Comparison of ENCODE assay signal across 25 mouse cellular contexts in the genomic region with DNA sequence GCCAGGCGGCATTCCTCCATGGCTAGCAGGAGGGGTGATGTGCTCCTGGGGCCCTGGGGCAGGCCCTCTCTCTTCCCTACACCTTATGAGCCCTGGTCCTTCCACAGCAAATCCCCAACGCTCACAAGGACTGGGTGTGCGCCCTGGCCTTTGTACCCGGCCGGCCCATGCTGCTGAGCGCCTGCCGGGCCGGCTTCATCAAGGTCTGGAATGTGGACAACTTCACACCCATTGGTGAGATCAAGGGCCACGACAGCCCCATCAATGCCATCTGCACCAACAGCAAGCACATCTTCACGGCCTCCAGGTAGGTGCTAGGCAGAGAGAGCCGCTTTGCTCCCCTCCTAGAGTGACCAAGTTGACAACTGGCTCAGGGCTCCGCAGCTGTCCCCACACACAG. TPM values are rescaled to one million over a fixed set of nuclear protein-coding genes. Genes with fewer than 3 reads are reported as not detected.
DNase-seq lines count a peak whose midpoint lies in the region; ATAC-seq and TF ChIP-seq lines count a peak whose summit lies in the region.
"Had no signal": no experiment of that assay in that cellular context is flagged by ENCODE, and none has a peak within 500 bp of the region (broad histone marks: within the 10 kb centered on the region; RNA-seq: fewer than 3 reads in every experiment).

No protein-coding gene starts in this region.

- H3K36me3 ChIP-seq in midbrain, embryonic 10.5 days = peaks cover 65% of the 10 kb centered on the region
- peaks cover 92% of the 10 kb centered on the region for H3K36me3 ChIP-seq in midbrain, embryonic 13.5 days
- no peaks in the 10 kb centered on the region for H3K36me3 ChIP-seq in kidney, adult 2 months (ENCODE audit: control insufficient read depth, insufficient read depth, low read length)
- peaks cover 25% of the 10 kb centered on the region for H3K36me3 ChIP-seq in small intestine, adult 2 months (ENCODE audit: control insufficient read depth, insufficient read depth, low read length)

- no peak overlapping the region for H3K9ac ChIP-seq in midbrain, embryonic 13.5 days (replicated peaks)
- H3K9ac ChIP-seq: embryonic facial prominence, embryonic 12.5 days; forebrain, embryonic 13.5 days had no signal

- peaks cover 25% of the 10 kb centered on the region; the same call in 1 of the 2 replicates for H3K27me3 ChIP-seq in midbrain, embryonic 10.5 days (ENCODE audit: low read depth, poor library complexity, severe bottlenecking)
- H3K27me3 ChIP-seq in midbrain, embryonic 13.5 days = no peaks in the 10 kb centered on the region
- no peaks in the 10 kb centered on the region for H3K27me3 ChIP-seq in kidney, adult 2 months (replicated peaks; ENCODE audit: control insufficient read depth, insufficient read depth, low read length)
- no peaks in the 10 kb centered on the region for H3K27me3 ChIP-seq in small intestine, adult 2 months (ENCODE audit: control insufficient read depth, insufficient read depth, low read length)
- H3K27me3 ChIP-seq: embryonic facial prominence, embryonic 12.5 days; forebrain, embryonic 13.5 days; megakaryocyte, embryonic 14.5 days had no signal

- WGBS in midbrain, embryonic 10.5 days = 72% methylated on average over 12 of the region's 12 CpGs
- WGBS in midbrain, embryonic 13.5 days = 70% methylated on average over 12 of the region's 12 CpGs
- whole genome bisulfite sequencing in kidney, adult 2 months = 82% methylated on average over 12 of the region's 12 CpGs
- WGBS in small intestine, adult 2 months = 46% methylated on average over 12 of the region's 12 CpGs

- peaks cover 38% of the 10 kb centered on the region for H3K4me1 ChIP-seq in midbrain, embryonic 10.5 days
- H3K4me1 ChIP-seq in midbrain, embryonic 13.5 days (replicated peaks) = peaks cover 22% of the 10 kb centered on the region
- 0 out of 2 replicates have a peak, but pooled peaks cover 3% of the 10 kb centered on the region for H3K4me1 ChIP-seq in kidney, adult 2 months (ENCODE audit: control insufficient read depth, insufficient read depth, low read length)
- H3K4me1 ChIP-seq in small intestine, adult 2 months (ENCODE audit: control insufficient read depth, insufficient read depth, insufficient read length, low read length) = peaks cover 36% of the 10 kb centered on the region

- TF ChIP-seq POLR2A in kidney, adult 2 months (IDR thresholded peaks at IDR 0.05; ENCODE audit: low read depth, low read length) = no peak
- TF ChIP-seq POLR2A in small intestine, adult 2 months (IDR thresholded peaks at IDR 0.05; ENCODE audit: low read depth, low read length) = no peak

- no peak for DNase-seq in midbrain, embryonic 10.5 days (ENCODE audit: low spot score)
- DNase-seq in kidney, adult 2 months = peak; percentile 80
- peak; percentile 64 to 75 for DNase-seq in kidney, postnatal 25 days
- no peak for DNase-seq in cerebellum, adult 8-10 months
- no peak for DNase-seq in adrenal gland, postnatal 10 days
- DNase-seq in spleen, postnatal 14 days (ENCODE audit: low spot score in 2 of 2) = no peak
- DNase-seq: adrenal gland, adult 2 months; B cell, adult 2 months; cerebellum, postnatal 10 days; gastrocnemius, postnatal 25 days; lung, adult 18-20 months; lung, postnatal 14 days; thymus, postnatal 25 days had no signal

- H3K27ac ChIP-seq in midbrain, embryonic 10.5 days (replicated peaks) = 0 out of 2 replicates have a peak overlapping the region, but pooled peaks have one; percentile 58
- H3K27ac ChIP-seq in midbrain, embryonic 13.5 days = no peak overlapping the region
- H3K27ac ChIP-seq in kidney, adult 2 months (ENCODE audit: insufficient read depth, low read depth, low read length) = no peak overlapping the region
- peak overlapping the region; percentile 80 for H3K27ac ChIP-seq in small intestine, adult 2 months (ENCODE audit: insufficient read depth, low read depth, low read length)
- H3K27ac ChIP-seq: embryonic facial prominence, embryonic 12.5 days; forebrain, embryonic 13.5 days; layer of hippocampus, adult 2 months had no signal

- no peaks in the 10 kb centered on the region for H3K9me3 ChIP-seq in midbrain, embryonic 10.5 days (replicated peaks)
- H3K9me3 ChIP-seq in midbrain, embryonic 13.5 days = no peaks in the 10 kb centered on the region
- H3K9me3 ChIP-seq: embryonic facial prominence, embryonic 12.5 days; forebrain, embryonic 13.5 days; megakaryocyte, embryonic 14.5 days had no signal

- no peak overlapping the region for H3K4me3 ChIP-seq in midbrain, embryonic 10.5 days
- no peak overlapping the region for H3K4me3 ChIP-seq in midbrain, embryonic 13.5 days (replicated peaks)
- H3K4me3 ChIP-seq in kidney, adult 2 months (ENCODE audit: insufficient read depth, low read depth, low read length) = no peak overlapping the region
- no peak overlapping the region for H3K4me3 ChIP-seq in small intestine, adult 2 months (ENCODE audit: low read depth, low read length)
- H3K4me3 ChIP-seq: embryonic facial prominence, embryonic 12.5 days; forebrain, embryonic 13.5 days; layer of hippocampus, adult 2 months; megakaryocyte, embryonic 14.5 days had no signal

- H3K4me2 ChIP-seq in midbrain, embryonic 13.5 days (replicated peaks) = no peak overlapping the region
- H3K4me2 ChIP-seq: embryonic facial prominence, embryonic 12.5 days; forebrain, embryonic 13.5 days had no signal

- ATAC-seq in midbrain, embryonic 13.5 days = no peak
- ATAC-seq: forebrain, embryonic 13.5 days; hindbrain, embryonic 16.5 days; midbrain, embryonic 16.5 days had no signal

- no peak for TF ChIP-seq CTCF in kidney, adult 2 months (conservative IDR thresholded peaks at IDR 0.05; ENCODE audit: insufficient read depth, insufficient read length, low read depth, low read length)
- no peak for TF ChIP-seq CTCF in small intestine, adult 2 months (IDR thresholded peaks at IDR 0.05; ENCODE audit: extremely low read depth, insufficient read length, insufficient replicate concordance, low read depth, low read length)

RNA-seq across cellular contexts. Expression of a gene that starts 39.9 kb away (rescaled TPM):
- polyA plus RNA-seq in midbrain, embryonic 10.5 days (2016; fragmentation: Nextera tagmentation; extraction: Ambion mirVana) = 0.22 TPM in 1 of 2 replicates, not detected in the other
- 0.17 and 0.22 TPM in 2 replicates for polyA plus RNA-seq in midbrain, embryonic 13.5 days (2015; fragmentation: Nextera tagmentation; extraction: Ambion mirVana)
- 0.10 and 0.44 TPM in 2 replicates for polyA plus RNA-seq in kidney, adult 2 months (2012; rRNA removed)
- 1.1 and 2.2 TPM in 2 replicates for polyA plus RNA-seq in small intestine, adult 2 months (2012; rRNA removed)
- not detected for total RNA-seq in adrenal gland, postnatal 10 days (2021)
- total RNA-seq: adrenal gland, adult 2 months; gastrocnemius, postnatal 25 days; heart, adult 8-10 months; liver, adult 2 months had no signal
- polyA plus RNA-seq: adrenal gland, adult 2 months; erythroblast, embryonic 14.5 days; forebrain, embryonic 13.5 days; heart, embryonic 16.5 days; hindbrain, embryonic 16.5 days; liver, adult 2 months; midbrain, embryonic 16.5 days had no signal

RNA-seq across cellular contexts. Expression of a gene that starts 41.5 kb away (rescaled TPM):
- polyA plus RNA-seq in midbrain, embryonic 10.5 days (2016; fragmentation: Nextera tagmentation; extraction: Ambion mirVana) = 4.9 and 9.5 TPM in 2 replicates
- 44.1 and 49.3 TPM in 2 replicates for polyA plus RNA-seq in midbrain, embryonic 13.5 days (2015; fragmentation: Nextera tagmentation; extraction: Ambion mirVana)
- 1.3 and 4.2 TPM in 2 replicates for polyA plus RNA-seq in kidney, adult 2 months (2012; rRNA removed)
- 12.4 and 28.6 TPM in 2 replicates for polyA plus RNA-seq in small intestine, adult 2 months (2012; rRNA removed)
- total RNA-seq in adrenal gland, postnatal 10 days (2021) = 1 to 10 TPM; 4.0 to 5.0 TPM

Comparison
In these comparisons a context has a peak if more than half of its experiments do, and no peak if none do; other contexts are left out.
1. H3K27ac ChIP-seq: peak in midbrain, embryonic 10.5 days (single experiment) and small intestine, adult 2 months (single experiment); none in midbrain, embryonic 13.5 days (single experiment) and kidney, adult 2 months (single experiment).
2. DNase-seq: peak in kidney, adult 2 months (single experiment) and kidney, postnatal 25 days (2 of 2); none in midbrain, embryonic 10.5 days (single experiment), cerebellum, adult 8-10 months (single experiment), adrenal gland, postnatal 10 days (single experiment) and spleen, postnatal 14 days (0 of 2).